Mouse (Mus musculus) lung, postnatal 0 days (tissue): ENCODE results near the gene Mapk11.

ENCODE experiments used
- CTCF ChIP-seq: IDR thresholded peaks from 2 replicates; pipeline ENCODE4 v1.5.1; 2016; ENCODE audit warnings: antibody characterized with exemption, mild to moderate bottlenecking
- EP300 ChIP-seq: IDR thresholded peaks from 2 replicates; pipeline ENCODE4 v1.6.1; 2016; ENCODE audit warnings: antibody characterized with exemption, mild to moderate bottlenecking, control low read depth

DNA sequence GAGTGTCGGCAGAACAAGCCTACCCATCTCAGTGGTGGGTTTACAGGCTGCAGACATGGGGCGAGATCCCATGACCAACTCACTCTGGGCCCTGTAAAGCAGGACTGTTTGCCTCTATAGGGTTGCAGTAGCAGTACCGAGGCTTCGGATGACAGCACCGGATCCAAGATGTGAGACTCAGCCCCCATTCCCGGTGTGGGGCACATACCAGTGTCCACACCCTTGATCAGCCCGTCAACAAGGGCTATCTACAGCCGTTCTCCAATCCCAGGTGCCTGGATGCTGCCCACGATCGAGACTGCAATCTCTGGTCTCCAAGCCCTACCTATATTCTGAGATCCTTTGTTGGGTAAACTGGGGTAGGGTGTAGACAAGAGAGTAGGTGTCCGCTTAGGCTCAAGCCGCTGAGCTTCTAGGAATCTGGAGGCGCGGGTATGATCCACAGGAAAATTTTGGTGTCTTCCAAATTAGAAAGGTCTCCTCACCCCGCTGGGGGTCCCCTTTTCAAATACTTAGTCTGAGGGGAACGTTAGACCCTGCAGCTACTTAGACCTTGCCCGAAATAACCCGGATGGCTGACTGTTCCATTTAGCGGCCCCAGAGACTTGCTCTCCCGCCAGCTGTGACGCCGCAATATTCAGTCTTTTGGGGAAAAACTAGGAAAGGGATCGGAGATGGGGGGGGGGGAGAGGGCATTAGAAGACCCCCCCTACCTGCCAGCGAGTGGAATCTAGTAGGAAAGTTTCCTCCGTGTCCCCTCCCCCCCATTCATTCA, 745 bp downstream of the Mapk11 start:
- TF ChIP-seq CTCF (no peak), EP300 (no peak)
